Mouse (Mus musculus) stomach, postnatal 0 days (tissue): ENCODE results near the gene Tll2.

Experiments
- CTCF ChIP-seq: IDR thresholded peaks from 2 replicates; pipeline ENCODE4 v1.5.1; 2016; ENCODE audit warnings: antibody characterized with exemption, low read depth, mild to moderate bottlenecking, moderate library complexity
- EP300 ChIP-seq: optimal IDR thresholded peaks from 2 replicates; pipeline ENCODE3; 2016; ENCODE audit warnings: antibody characterized with exemption

DNA sequence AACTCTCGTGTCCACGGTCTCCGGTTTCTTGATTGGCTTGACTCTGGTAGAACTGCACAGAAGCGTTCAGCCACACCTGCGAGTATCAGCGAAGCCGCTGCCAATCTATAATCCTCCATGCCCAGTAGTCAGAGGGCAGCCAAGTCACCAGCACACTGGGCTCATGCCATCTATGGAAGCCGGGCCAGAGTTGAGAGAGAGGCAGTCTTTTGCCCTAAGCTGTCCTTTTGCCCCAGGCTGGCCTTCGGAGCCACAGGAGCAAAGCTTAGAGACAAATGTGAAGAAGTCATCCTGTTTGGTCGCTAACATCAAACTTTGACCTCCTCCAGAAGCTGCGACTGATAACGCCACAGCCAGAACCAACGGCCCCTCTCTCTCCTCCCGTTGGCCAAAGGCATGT lies 123.0 kb downstream of the Tll2 start:
- TF ChIP-seq CTCF (no peak), EP300 (no peak)
